Mouse (Mus musculus) embryonic fibroblast, embryonic 13.5 days (primary cell): ENCODE results near the gene Vmn1r7.

ENCODE experiments used
- CTCF ChIP-seq: IDR thresholded peaks from 2 replicates; pipeline ENCODE4 v1.5.1; 2011; ENCODE audit warnings: mild to moderate bottlenecking, control low read depth, low read length, moderate library complexity, borderline replicate concordance; ENCODE audit not compliant: insufficient read depth
- POLR2A ChIP-seq: IDR thresholded peaks from 2 replicates; pipeline ENCODE4 v1.6.1; 2011; ENCODE audit warnings: low read depth, mild to moderate bottlenecking, control low read depth, low read length, moderate library complexity

DNA sequence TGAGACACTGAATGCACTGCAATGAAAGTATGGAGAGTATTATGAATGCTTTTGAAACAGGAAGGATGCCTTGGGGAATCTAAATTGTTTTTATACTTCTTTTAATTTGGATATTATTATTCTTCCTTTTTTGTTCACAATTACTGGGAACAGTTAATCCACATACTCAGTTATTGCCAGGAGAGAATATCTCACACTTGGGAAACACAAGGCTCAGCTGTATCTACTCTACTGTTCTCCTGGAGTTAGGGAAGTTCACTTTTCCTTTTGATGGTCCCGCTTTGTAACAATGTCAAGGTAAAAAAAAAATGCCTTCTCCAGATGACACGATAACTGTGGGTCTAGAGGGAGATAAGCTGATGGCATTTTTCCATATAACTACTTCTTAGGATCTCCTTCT is 28.2 kb downstream of the Vmn1r7 start, which contains the start of gene Vmn1r6:
- TF ChIP-seq POLR2A (no peak), CTCF (no peak)
